Mouse (Mus musculus) thymus, postnatal 4 days (tissue): ENCODE measurements at regions not wholly inside any gene's neighbourhood (a gene's known extent, or its start where the extent isn't known, plus 50 kb on each side); places are given as distances from the start of the nearest gene placed in this dataset.

ENCODE experiments used
- DNase-seq: peaks from one replicate; pipeline ENCODE4 v3.0.0; 2021

DNA sequence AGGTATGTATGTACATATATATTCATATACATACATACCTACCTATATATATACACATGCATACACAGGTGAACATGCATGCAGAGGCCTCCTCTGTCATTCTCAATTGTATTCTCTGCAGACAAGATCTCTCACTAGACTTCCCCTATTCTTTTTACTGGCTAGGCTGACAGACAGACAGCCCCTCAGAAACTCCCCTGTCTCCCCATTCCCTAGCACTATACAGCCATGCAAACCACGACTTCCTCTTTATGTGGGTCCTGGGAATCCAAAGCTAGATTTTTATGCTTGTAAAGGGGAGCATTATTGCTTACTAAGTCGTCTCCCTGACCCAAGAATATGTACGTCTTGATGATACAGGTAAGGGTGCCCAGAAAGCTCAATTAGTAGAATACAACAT lies 86.9 kb downstream of the Fam124b start:
- DNase-seq: no peak

GRCm38 (mm10) chr1:80123966-80124365 lies 94.3 kb downstream of the Fam124b start:
- DNase-seq: no peak

DNA sequence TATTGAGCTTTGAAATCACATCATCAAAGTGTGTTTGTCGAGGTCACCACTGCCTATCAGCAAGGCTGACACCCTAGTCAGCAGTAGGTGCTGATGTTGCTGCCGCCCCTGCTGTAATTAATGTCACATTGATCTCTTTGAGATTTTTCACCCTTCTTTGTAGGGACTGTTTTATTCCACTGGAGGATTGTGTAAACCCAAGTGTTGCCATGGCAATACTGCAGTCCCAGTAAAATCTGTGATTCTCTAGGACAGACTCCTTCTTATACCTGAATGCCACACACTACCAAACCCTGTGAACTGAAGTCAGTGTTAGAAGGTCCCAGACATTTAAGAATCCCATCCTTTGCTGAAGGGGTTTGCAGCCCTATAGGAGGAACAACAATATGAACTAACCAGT lies 102.4 kb downstream of the Fam124b start:
- no peak for DNase-seq

- no peak for DNase-seq
Observed at GRCm38 (mm10) chr1:80107747-80108476, 110.4 kb downstream of the Fam124b start.

DNA sequence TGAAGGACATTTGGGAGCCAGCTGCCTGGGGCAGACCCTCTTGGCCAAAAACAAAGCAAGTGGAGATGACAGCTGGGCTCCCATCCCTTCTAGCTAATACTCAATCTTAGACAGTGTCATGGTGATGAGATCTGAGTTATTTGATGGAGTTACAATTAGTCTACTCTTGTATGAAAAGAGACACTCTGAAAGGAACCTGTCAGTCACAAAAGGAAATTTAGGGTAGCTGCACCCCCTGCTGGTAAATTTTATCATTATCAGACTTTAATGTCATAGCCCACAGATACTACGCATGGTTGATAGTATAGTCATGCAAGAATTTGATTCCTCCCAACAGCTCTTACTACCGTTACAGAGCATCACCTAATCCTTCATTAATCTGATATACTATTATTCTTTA lies 112.0 kb downstream of the Fam124b start:
- DNase-seq: no peak

DNA sequence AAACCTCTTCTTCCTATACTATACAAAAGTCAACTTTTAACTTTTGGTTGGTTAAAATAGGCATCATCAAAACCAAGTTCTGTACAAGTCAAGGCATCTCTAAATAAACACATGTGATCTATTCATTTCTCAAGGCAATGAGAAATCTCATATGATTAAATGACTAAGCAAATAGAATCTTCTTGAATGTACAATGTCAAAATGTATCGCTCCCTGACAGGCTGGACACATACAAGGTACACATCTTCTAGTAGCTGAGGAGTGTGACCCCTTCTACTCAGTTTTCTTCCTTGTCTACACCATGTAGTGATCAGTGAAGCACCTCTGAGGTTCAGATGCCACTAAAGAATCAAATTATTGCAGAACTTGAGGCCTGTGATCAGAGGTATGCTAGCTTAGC lies 120.0 kb downstream of the Fam124b start:
- no peak for DNase-seq

DNA sequence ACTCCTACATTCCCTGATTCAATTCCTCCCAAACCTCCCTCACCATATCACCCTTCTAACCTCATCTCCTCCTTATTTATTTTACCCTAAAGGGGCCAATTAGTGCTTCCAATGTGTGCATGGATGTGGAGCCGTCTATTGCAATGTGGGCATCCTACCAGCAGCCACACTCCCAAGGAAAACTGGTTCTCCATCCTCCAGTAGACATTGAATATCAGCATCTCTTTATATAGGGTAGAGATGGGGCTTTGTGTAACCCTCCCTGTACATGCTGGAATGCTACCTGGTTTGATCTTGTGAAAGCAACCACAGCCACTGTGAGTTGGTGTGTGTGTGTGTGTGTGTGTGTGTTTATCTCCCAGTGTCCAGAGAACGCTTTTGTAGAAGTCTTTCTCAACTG lies 126.5 kb downstream of the Fam124b start:
- DNase-seq: no peak

DNA sequence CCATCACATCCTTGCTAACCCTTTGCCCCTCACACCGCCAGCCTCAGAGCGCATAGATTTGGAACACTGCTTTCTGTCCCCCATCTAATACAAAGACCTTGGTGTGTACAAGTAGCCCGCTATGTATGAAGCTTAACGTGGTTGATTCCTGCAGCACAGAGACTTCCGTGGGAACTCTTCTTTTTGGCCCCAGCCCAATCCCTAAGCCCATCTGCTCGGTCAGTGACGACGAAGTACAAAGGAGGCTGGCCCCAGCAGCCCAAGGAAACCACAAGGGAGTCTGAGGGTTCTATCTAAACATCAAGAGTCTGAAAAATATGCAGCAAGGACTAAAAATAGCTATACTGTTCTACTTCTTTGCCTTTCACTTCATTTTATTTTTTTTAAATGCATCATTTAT lies 126.9 kb downstream of the Fam124b start:
- no peak for DNase-seq

- no peak for DNase-seq
Observed at GRCm38 (mm10) chr1:80088651-80089050, 129.6 kb downstream of the Fam124b start.

DNA sequence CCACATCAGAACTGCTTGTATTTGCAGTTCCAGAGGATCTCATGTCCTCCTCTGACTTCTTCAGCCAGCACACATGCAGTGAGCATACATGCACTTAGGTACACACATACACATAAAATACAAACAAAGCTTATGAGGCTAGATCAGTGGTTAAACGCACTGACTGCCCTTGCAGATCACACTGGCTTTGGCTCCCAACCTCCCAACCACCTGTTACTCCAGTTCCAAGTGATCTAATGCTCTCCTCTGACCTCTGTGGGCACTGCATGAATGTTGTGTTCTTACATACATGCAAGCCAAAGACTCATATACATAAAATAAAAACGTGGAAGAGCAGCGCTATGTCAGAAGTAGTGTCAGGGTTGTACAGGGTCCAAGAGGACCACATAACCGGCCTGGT lies 141.9 kb downstream of the Fam124b start:
- DNase-seq: no peak

- DNase-seq: no peak
Observed at GRCm38 (mm10) chr1:80074376-80074775, 143.9 kb downstream of the Fam124b start.

- DNase-seq: no peak
Observed at GRCm38 (mm10) chr1:80073950-80074349, 144.3 kb downstream of the Fam124b start.

DNA sequence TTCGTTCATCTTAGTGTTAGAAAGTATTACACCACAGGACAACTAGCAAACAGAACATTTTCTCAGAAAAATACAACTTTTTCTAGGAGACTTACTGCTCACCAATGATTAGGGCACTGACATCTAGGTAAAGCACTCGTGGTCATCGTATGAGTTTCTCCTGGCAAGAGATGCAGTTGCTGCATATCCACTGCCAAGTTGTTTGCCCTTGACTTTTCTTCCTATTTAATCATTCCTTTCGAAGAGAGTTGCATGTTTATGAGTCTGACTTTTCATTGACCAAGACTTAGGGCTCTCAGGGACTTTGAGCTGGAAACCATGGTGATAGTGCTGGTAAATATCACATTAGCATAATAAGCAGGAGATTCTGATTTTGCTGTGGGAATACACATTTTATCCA lies 149.1 kb downstream of the Fam124b start:
- no peak for DNase-seq

- DNase-seq: no peak
Observed at GRCm38 (mm10) chr1:80062121-80062520, 156.2 kb downstream of the Fam124b start.

- DNase-seq: no peak
Observed at GRCm38 (mm10) chr1:80061632-80062031, 156.6 kb downstream of the Fam124b start.

- DNase-seq: no peak
Observed at GRCm38 (mm10) chr1:80045141-80045540, 173.1 kb downstream of the Fam124b start.

- no peak for DNase-seq
Observed at GRCm38 (mm10) chr1:80040409-80040808, 177.9 kb downstream of the Fam124b start.

- DNase-seq: no peak
Observed at GRCm38 (mm10) chr1:80039891-80040290, 178.4 kb downstream of the Fam124b start.

DNA sequence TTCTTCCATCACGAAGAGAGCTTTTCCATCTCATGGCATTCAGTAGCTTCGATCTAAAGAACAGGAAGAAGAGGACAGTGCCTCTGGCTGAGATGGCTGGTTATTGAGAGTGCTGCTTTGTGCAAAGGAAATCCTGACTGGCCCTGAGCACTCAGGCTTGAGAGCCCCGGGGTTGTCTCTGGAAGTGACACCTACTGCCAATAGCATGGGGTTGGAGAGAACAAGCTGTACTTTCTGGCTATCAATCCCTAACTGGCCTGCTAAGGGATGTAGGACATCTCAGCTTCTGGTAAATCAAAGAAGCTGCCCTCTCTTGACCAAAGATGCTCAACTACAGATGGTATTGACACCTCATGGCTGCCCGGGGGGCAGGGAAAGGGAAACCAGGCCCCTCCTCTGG lies 178.2 kb upstream of the Serpine2 start:
- no peak for DNase-seq

GRCm38 (mm10) chr1:80038059-80038458 lies 177.1 kb upstream of the Serpine2 start:
- no peak for DNase-seq

- DNase-seq: no peak
Observed at GRCm38 (mm10) chr1:80036436-80036835, 175.5 kb upstream of the Serpine2 start.

DNA sequence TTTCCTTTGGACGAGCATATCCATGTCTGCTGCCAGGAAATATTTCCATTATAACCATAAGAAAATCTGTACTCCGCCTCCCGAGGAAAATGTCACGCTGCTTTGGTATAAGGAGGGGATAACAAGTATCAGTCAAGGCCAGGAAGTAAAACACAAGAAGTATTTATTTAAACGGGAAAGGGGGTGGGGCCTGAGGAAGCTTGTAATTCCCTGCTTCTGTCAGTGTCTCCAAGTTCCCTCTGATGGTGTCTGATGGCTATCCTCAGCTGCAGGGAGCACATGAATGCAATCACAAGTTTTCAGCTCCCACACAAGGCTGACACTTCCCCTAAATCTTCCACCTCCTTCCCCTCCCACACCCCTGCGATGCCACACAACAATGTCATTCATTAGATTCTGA lies 172.5 kb upstream of the Serpine2 start:
- DNase-seq: no peak

GRCm38 (mm10) chr1:80033121-80033520 lies 172.1 kb upstream of the Serpine2 start:
- no peak for DNase-seq

- no peak for DNase-seq
Observed at GRCm38 (mm10) chr1:80032464-80032863, 171.5 kb upstream of the Serpine2 start.

DNA sequence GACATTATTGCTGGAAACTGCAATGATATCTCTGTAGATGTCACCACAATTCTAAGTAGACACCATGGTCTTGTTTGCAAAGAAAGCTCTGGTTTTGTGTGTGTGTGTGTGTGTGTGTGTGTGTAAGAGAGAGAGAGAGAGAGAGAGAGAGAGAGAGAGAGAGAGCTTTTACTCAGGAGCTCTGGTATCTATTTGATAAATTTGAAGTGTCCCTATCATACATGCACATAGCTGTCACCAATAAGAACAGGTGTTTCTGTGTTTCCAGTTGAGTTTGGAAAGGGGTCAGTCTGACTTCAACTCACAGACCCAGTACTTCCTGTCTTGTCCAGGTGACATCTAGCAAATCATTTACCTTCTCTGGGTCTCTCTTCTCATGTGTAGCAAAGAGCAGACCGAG lies 169.7 kb upstream of the Serpine2 start:
- DNase-seq: no peak
